Mouse (Mus musculus) spleen, postnatal 10 days (tissue): ENCODE data around the gene Zfp341.

Experiments used
- DNase-seq, 2 experiments: peaks; one replicate each; pipeline ENCODE4 v3.0.0; 2021 to 2022; ENCODE audit warnings: low spot score in 2 of 2

Zfp341 gene

GRCm38 (mm10) chr2:154613118-154614115, at the start of gene Zfp341, which contains the start of gene 4930519P11Rik:
TSS of gene Zfp341 (plus strand) at chr2:154613297.
TSS of gene 4930519P11Rik (minus strand) at chr2:154613437.
- DNase-seq = peak; percentile 89 to 91

GRCm38 (mm10) chr2:154563612-154564170, 49.4 kb upstream of the Zfp341 start:
- no peak for DNase-seq

GRCm38 (mm10) chr2:154565562-154565961, 47.5 kb upstream of the Zfp341 start:
- DNase-seq = no peak

- no peak for DNase-seq
These were observed 46.5 kb upstream of the Zfp341 start for GRCm38 (mm10) chr2:154566641-154567040.

GRCm38 (mm10) chr2:154567766-154568165, 45.3 kb upstream of the Zfp341 start:
- no peak for DNase-seq

GRCm38 (mm10) chr2:154568329-154569070, 44.6 kb upstream of the Zfp341 start:
- DNase-seq = peak in 1 of 2 experiments; percentile 47

DNA sequence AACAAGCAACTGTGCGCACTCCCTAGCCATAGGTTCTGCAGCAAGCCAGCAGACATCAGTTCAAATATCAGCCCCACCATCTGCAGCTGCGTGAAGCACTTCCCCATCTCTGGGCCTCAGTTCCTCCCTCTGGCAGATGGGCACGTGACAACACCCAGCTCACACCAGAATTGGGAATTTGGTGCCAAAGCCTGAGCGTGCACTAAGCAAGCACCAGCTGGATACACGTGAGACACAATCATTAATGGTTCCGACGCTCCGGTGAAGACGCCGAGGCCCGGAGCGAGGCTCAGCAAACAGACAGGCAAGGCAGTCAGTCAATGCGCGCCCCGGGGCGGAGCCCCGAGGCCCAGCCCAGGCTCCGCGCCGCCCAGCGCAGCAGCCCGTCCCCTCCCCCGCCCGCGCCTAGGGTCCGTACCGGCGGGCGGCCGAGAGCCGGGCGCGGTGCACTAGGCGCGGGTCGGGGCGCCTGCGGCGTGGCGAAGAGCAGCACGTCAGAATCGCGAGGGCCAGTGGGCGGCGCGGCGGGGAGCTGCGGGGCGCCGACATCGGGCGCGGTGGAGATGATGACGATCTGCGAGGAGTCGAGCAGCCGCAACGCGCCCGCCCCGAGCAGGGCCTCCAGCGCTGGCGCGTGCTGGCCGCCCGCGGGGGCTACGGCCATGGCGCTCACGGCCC, 43.9 kb upstream of the Zfp341 start:
- DNase-seq = peak; percentile 81 to 83

GRCm38 (mm10) chr2:154569836-154570286, 43.2 kb upstream of the Zfp341 start, which contains the start of gene E2f1:
TSS of gene E2f1 (minus strand) at chr2:154569892.
- DNase-seq = peak; percentile 89 to 97

- no peak for DNase-seq
These were observed 42.4 kb upstream of the Zfp341 start for GRCm38 (mm10) chr2:154570666-154571065.

DNA sequence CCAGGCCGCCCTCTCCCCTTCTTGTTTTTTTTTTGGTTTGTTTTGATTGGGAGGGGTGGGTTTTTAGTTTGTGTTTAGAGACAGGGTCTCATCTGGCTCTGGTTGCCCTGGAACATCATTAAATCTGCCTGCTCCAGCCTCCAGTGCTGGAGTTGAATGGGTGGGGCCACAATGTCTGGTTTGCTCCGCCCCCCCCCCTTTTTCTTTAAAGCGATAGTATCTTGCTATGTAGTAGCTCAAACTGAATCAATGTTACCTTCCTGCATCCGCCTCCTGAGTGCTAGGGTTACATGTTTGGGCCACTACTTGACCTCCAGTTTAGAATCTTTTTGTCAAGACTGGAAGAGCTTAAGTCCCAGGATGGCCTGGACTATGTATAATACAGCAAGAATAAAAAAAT, 41.8 kb upstream of the Zfp341 start:
- no peak for DNase-seq

GRCm38 (mm10) chr2:154571976-154572375, 41.1 kb upstream of the Zfp341 start:
- DNase-seq = no peak

- DNase-seq = no peak
These were observed 40.1 kb upstream of the Zfp341 start for GRCm38 (mm10) chr2:154572996-154573395.

DNA sequence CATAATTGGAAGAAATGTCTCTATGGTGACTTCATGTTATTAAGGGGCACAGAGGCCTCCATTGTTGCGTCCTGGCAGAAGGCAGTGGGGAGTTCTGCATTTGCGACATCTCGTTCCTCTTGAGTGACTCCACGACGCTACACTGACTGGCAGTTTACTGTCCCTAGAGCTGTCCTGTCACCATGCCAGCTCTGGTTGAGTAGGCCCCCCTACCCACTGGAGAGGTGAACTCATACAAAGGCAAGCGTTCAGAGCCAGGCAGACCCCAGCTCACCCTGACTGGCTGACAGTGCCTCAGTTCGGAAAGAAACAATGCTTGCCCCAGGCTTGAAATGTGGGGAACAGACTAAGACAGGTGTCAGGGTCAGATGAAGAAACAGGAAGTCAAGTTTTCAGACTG, 38.8 kb upstream of the Zfp341 start:
- DNase-seq = peak; percentile 28 to 57

DNA sequence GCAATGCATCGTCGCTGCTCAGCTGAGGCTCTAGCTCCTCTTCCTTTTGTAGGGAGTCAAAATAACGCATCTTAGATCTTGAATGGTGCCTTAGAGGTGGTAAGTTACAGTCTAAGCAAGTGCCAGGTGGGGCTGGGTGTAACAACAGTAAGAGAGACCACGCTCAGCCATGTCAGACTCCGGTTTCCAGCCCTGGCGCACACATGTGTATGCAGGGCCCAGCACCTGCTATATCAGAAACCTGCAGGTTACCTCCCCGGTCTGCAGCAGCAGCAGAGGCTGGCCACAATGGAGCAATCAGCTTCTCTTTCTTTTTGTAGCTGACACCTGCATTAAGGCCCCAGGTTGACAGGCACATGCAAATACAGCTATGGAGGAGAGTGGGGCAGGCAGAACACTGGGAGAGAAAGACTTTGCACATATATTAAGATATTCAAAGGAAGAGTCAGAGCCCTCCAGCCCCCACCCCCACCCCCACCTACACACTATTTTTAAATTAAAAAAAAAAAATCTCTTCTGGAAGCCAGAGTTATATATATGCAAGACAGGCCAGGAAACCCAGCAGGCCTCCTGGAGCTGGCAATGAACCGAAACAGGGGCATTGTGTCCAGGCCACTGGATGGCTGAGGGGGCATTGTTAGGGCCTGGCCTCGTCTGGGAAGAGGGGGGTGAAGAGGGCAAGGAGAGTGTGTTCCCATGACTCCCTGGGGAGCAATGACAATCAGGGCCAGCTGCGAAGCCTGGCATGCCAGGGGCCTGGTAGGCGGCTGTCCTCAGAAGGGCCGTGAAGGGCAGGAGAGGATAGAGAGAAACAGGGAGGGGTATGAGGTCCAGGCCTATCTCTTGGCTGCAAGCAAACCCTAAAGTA, 36.0 kb upstream of the Zfp341 start:
- DNase-seq = no peak

DNA sequence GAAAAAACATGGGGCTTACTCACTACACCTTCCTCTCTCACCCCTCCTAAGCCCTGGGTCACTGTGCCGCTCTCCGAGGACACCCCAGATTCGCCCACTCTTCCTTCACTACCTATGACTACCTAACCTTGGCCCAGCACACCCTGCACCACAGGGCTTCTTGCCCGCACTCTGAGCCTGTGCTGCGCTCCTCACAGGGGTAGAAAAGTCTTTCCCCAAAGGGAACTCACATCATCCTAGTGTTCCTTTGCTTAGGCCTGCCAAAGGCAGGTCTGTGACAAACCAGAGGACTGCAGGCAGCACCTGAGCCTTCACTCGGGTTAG, 35.4 kb upstream of the Zfp341 start:
- no peak for DNase-seq

- no peak for DNase-seq
These were observed 32.5 kb upstream of the Zfp341 start for GRCm38 (mm10) chr2:154580586-154580985.

DNA sequence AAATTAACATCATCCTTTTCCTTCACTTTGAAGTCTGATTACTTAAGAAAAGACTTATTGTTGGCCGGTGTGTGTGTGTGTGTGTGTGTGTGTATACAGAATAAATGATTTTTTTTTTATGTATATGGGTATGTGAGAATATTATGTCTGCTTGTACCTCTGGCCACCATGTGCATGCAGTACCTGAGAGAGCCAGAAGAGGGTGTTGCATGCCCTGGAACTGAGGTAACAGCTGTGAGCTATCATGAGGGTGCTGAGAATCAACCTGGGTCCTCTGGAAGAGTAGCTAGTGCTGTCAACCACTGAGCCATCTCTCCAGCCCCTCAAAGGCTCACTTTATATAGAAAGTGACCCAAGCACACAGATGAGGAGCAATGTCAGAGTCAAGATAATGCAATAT, 31.7 kb upstream of the Zfp341 start:
- no peak for DNase-seq

DNA sequence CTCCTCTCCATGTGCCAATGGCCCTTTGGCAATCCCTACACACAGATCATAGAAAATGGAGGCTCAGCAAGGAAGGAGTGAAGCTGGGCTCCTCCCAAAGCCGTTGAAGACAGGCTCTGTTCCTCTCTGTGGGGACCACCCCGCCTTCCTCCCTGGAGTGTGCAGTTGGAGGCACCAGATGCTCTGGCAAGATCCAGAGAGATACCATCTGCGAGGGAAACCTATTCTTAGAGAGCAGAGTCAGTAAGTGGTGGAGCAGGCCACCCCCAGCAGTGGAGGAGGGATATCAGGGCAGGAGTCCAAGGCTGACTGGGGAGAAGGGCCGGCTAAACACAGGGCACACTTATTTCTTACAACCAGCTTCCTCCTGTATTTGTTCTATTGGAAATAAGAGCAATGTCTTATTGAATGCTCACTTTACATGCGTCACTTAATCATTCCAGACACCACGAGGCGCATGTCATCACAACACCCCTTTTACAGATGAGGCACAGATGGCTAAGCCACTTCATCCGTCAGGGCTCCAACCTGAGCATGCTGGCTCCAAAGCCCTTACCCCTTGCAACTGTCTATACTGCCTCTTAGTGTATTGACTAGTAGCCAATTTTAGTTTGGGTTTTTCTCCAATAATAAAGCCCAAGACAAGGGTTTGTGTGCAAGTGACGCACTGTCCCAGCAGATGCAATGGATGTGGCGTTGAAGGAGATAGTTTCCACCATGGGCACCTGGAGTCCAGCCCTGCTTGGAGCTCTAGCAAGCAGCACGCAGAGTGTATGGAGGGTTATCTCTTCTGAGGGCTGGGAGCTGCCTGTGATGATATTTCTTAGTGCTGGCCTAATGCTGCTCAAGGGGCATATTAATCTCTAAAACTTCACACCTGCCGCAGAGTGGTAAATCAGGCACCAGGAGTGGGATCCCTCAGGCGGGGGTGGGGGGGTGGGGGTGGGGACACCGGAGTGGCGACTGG, 28.9 kb upstream of the Zfp341 start:
- DNase-seq = no peak

- no peak for DNase-seq
These were observed 28.0 kb upstream of the Zfp341 start for GRCm38 (mm10) chr2:154584931-154585601.
